Mouse (Mus musculus): ENCODE data around the gene Cd109.

DNA sequence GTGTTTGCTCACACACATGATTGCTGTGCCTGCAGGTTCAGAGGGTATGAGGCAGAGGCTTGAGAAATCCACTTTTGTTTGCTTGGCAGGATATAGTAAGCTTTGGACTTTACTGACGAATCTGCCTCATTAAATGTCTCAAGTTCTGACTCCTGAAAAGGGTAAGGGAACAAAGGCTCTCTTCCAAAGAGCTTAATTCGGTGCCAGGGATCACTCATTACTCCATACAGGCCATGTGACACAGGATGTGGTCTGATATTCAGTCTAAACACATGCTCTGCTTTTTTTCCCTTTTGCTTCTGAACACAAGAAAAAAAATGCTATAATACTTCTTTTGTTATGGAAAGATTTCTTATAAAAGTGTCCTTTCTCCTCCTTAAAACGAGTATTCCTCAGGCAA lies 126.7 kb downstream of the Cd109 start:
- TF ChIP-seq POLR2A (IDR thresholded peaks at IDR 0.05; ENCODE audit: borderline replicate concordance, extremely low read depth, insufficient read depth, insufficient read length, poor library complexity, severe bottlenecking) (no peak), CTCF (IDR thresholded peaks at IDR 0.05; ENCODE audit: borderline replicate concordance, extremely low read depth, insufficient read depth, insufficient read length) (no peak)

Data from brain, embryonic 14.5 days (tissue).